Mouse (Mus musculus) cerebellum, adult 2 months (tissue): ENCODE data around the gene Itga1.

Experiments
- CTCF ChIP-seq: fragments of 200-500 bp; IDR thresholded peaks from 2 replicates; pipeline ENCODE4 v1.5.1; 2011; ENCODE audit warnings: low read depth, mild to moderate bottlenecking, control low read depth, low read length, moderate library complexity, borderline replicate concordance; ENCODE audit not compliant: insufficient read depth
- POLR2A ChIP-seq: fragments of 200-500 bp; IDR thresholded peaks from 2 replicates; pipeline ENCODE4 v1.6.1; 2011; ENCODE audit warnings: low read length, control low read depth, borderline replicate concordance; ENCODE audit not compliant: insufficient read depth

DNA sequence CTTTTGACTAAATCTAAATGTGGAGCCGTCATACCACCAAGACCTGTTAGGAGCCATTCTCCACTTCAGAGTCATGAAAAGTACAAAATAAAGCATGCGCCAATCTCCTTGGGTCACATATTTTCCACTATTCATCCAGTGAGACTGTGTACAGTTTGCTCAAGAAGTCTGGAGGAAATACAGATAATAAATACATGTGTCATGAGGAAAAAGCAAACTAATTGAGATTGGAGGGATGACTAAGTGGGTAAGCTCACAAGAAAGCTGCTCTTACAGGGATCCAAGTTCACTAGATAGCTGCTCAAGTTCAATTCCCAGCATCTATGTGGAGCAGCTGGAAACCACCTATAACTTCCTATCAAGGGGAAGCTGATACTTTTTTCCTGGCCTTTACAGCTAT, 24.8 kb upstream of the Itga1 start:
- TF ChIP-seq POLR2A (no peak), CTCF (no peak)
